Mouse (Mus musculus) heart, postnatal 25 days (tissue): ENCODE results near the gene Gm21885. TPM values are rescaled to one million over a fixed set of nuclear protein-coding genes. Genes with fewer than 3 reads are reported as not detected.
"Not testable (repeated sequence)": the region's sequence is repeated elsewhere in the genome, so short reads cannot be mapped to it uniquely, and the experiment has no call there.

Experiments
- DNase-seq: peaks from one replicate; pipeline ENCODE4 v3.0.0; 2022; ENCODE audit warnings: low spot score
- intact Hi-C: fragments of 180-260 bp; cut with DNase I; formaldehyde crosslinking; loops from one replicate; pipeline ENCODE4 v1.15.1; 2025
- total RNA-seq, 2 experiments: library from RNA; stranded (reverse); gene quantifications; 2 replicates each; pipeline ENCODE4 v1.2.3; 2021

The Gm21885 gene
- total RNA-seq, 2 experiments from 2014 or later, result not detected

GRCm38 (mm10) chr11:94265134-94265785, 16.4 kb upstream of the Gm21885 start:
- no peak for DNase-seq
- intact Hi-C loops, result no loop called here

GRCm38 (mm10) chr11:94266155-94266554, 15.5 kb upstream of the Gm21885 start:
- DNase-seq, intact Hi-C loops: not testable (repeated sequence)

GRCm38 (mm10) chr11:94268761-94269160, 12.9 kb upstream of the Gm21885 start:
- intact Hi-C loops, result no loop called here
- no peak for DNase-seq

GRCm38 (mm10) chr11:94269906-94270305, 11.8 kb upstream of the Gm21885 start:
- no peak for DNase-seq
- intact Hi-C loops, result no loop called here

- intact Hi-C loops, result no loop called here
- DNase-seq, result no peak
These were observed 10.7 kb upstream of the Gm21885 start for GRCm38 (mm10) chr11:94271015-94271414.

GRCm38 (mm10) chr11:94272960-94273927, 8.4 kb upstream of the Gm21885 start:
- no peak for DNase-seq
- intact Hi-C loops, result no loop called here

- no peak for DNase-seq
- intact Hi-C loops, result no loop called here
These were observed 7.3 kb upstream of the Gm21885 start for GRCm38 (mm10) chr11:94274206-94274867.

- DNase-seq, result no peak
- intact Hi-C loops, result no loop called here
These were observed 6.4 kb upstream of the Gm21885 start for GRCm38 (mm10) chr11:94275226-94275625.

GRCm38 (mm10) chr11:94275686-94276085, 6.0 kb upstream of the Gm21885 start:
- DNase-seq, result no peak
- intact Hi-C loops, result loop anchor here (2.0 kb wide), 1 partner anchor 147 kb away; no protein-coding TSS in a partner anchor

GRCm38 (mm10) chr11:94276869-94277337, 4.8 kb upstream of the Gm21885 start:
- DNase-seq, result peak; percentile 74
- intact Hi-C loops, result loop anchor here (1.0 to 2.0 kb wide), 2 partner anchors 41 to 148 kb away; no protein-coding TSS in a partner anchor

GRCm38 (mm10) chr11:94282291-94282690, 618 bp downstream of the Gm21885 start:
- DNase-seq, result no peak
- intact Hi-C loops, result no loop called here

GRCm38 (mm10) chr11:94283536-94284099, 1.9 kb downstream of the Gm21885 start:
- intact Hi-C loops, result no loop called here
- DNase-seq, result no peak

- intact Hi-C loops, result no loop called here
- DNase-seq, result no peak
These were observed 4.4 kb downstream of the Gm21885 start for GRCm38 (mm10) chr11:94285886-94286574.

GRCm38 (mm10) chr11:94287105-94287504, 5.4 kb downstream of the Gm21885 start:
- DNase-seq, result no peak
- intact Hi-C loops, result no loop called here

GRCm38 (mm10) chr11:94290062-94290740, 8.5 kb downstream of the Gm21885 start:
- intact Hi-C loops, result no loop called here

GRCm38 (mm10) chr11:94294996-94295845, 13.5 kb downstream of the Gm21885 start:
- intact Hi-C loops, result no loop called here
- no peak for DNase-seq

More at GRCm38 (mm10) chr11:94290062-94290740, 8.5 kb downstream of the Gm21885 start:
- DNase-seq, result no peak

GRCm38 (mm10) chr11:94312733-94313132, 31.1 kb downstream of the Gm21885 start:
- intact Hi-C loops, result no loop called here
- DNase-seq, result no peak

- intact Hi-C loops, result no loop called here
These were observed 32.5 kb downstream of the Gm21885 start for GRCm38 (mm10) chr11:94314098-94314652.

More at GRCm38 (mm10) chr11:94314098-94314652, 32.5 kb downstream of the Gm21885 start:
- no peak for DNase-seq
